Mouse (Mus musculus) layer of hippocampus, postnatal 25 days (tissue): ENCODE data around the gene A730049H05Rik. TPM values are rescaled to one million over a fixed set of nuclear protein-coding genes. Genes with fewer than 3 reads are reported as not detected.

Experiments
- DNase-seq, 2 experiments: peaks; one replicate each; pipeline ENCODE4 v3.0.0; 2022; ENCODE audit warnings: mixed read lengths in 2 of 2, low spot score in 1 of 2; ENCODE audit errors: extremely low spot score in 1 of 2
- total RNA-seq, 2 experiments: library from RNA; stranded (reverse); gene quantifications; 2 replicates each; pipeline ENCODE4 v1.2.3; 2021

Gene A730049H05Rik
- total RNA-seq, 2 experiments from 2014 or later, result 0.12 TPM; not detected in 1

- no peak for DNase-seq
Measured at GRCm38 (mm10) chr6:92876121-92876520, 59.8 kb downstream of the A730049H05Rik start.

GRCm38 (mm10) chr6:92877236-92877635 lies 61.0 kb downstream of the A730049H05Rik start:
- DNase-seq, result no peak

- DNase-seq, result no peak
Measured at GRCm38 (mm10) chr6:92878771-92879170, 62.5 kb downstream of the A730049H05Rik start.

- DNase-seq, result no peak
Measured at GRCm38 (mm10) chr6:92879700-92880265, 63.5 kb downstream of the A730049H05Rik start.

- no peak for DNase-seq
Measured at GRCm38 (mm10) chr6:92882446-92882845, 66.2 kb downstream of the A730049H05Rik start.

GRCm38 (mm10) chr6:92883131-92883900 lies 67.0 kb downstream of the A730049H05Rik start:
- DNase-seq, result no peak

GRCm38 (mm10) chr6:92891535-92891934 lies 75.3 kb downstream of the A730049H05Rik start:
- no peak for DNase-seq

Other genes starting within 250 kb of the A730049H05Rik start
- 100 to 1,000 TPM; 200 to 203 TPM for gene Prickle2, start 110.3 kb upstream of the A730049H05Rik start, total RNA-seq
- gene Gm15737, start 52.9 kb downstream of the A730049H05Rik start, total RNA-seq, result not detected
- 1 to 10 TPM; 6.9 to 7.7 TPM for gene Adamts9, start 127.0 kb downstream of the A730049H05Rik start, total RNA-seq